Mouse (Mus musculus) B cell, adult 2 months (primary cell): ENCODE measurements at regions not wholly inside any gene's neighbourhood (a gene's known extent, or its start where the extent isn't known, plus 50 kb on each side); places are given as distances from the start of the nearest gene placed in this dataset.

Source experiments
- DNase-seq, 2 experiments: peaks; one replicate each; pipeline ENCODE4 v3.0.0; 2022

DNA sequence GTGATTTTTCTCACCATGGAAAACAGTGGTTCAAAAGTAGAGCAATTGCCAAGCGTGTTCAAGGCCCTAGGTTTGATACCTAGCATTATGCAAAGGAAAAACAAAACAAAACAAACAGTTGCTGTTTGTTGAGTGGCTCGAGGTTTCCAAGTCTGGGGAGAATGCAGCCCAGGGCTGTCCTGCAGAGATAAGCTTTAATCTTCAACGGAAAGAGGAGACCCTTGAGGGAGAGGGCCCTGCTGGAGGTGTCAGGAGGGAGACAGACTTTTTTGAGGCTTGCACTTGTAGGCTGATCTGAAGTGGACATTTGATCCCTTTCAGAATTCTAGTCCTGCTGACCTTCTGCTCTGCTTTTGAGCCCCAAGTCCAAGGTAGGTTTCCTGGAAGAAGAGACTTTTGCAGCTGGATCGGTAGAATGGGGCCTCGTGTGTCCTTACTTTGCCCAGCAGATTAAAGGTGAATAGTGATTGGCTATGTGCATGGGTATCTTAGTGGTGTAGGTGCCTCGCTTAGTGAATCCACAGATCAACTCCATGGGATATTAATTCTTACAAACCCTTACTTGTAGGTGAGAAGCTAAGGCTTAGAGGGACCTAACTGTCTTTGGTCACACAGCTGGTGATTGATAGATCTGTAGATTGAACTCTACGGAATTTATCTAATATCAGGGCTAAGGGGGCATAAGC, 87.2 kb upstream of the Podxl start:
- DNase-seq, result no peak

DNA sequence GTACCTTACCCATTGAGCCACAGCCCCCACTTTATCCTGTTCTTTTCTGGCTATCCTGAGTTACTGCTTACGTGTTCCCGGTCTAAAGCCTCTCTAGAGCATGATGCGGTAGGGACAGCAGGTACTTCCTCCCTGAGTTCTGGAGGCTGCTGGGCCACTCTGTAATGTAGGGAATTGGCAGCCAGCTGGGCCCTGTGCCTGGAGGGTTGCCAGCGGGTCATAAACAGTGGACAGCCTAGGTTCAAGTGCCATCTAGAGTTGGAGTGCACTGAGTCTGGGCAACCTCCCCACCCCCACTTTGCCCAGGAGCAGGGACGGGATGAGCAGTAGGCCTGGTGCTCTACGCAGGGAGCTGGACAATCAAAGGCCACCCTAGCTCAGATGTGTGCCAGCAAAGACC, 81.5 kb upstream of the Podxl start:
- no peak for DNase-seq

DNA sequence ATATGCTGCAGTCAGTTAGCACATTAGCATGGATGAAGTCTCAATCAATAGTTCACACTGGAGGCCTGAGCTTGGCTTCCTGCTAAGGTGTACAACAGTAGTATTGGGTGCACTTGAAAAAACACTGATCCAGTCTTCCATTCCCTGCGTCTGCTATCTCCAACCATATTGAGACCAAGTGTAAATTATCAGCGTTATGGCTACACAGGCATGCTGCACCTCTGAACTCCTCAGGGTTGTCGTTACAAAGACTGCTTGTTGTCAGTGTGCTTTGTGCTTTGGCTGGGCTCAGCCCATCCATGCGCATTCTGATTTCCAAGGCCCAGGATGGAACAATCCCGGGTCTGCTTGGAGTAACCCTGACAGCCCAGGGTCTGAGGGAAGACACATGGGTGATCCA, 80.7 kb upstream of the Podxl start:
- no peak for DNase-seq

DNA sequence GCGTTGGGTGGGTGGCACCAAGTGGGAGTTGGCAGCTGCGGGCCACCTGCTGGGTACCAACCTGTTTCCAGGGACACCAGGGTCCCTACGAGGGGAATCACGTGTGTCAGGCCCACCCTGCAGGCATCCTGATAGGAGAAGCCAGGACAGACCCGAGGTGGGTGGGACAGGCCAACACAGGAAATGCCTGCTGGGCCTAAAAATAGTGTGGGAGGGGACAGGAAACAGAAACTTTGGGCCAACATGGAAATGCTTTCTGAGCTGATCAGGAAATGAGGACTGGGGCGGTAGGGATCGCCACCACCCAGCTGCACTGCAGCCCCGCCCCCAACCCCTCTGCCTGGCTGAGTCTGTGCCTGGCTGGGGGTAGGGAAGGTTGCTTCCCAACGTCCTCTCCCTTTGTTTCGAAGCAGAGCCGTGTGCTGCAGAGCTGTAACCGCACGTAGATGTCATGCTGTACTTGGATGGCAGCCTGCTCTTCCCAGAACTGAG, 78.7 kb upstream of the Podxl start:
- no peak for DNase-seq

DNA sequence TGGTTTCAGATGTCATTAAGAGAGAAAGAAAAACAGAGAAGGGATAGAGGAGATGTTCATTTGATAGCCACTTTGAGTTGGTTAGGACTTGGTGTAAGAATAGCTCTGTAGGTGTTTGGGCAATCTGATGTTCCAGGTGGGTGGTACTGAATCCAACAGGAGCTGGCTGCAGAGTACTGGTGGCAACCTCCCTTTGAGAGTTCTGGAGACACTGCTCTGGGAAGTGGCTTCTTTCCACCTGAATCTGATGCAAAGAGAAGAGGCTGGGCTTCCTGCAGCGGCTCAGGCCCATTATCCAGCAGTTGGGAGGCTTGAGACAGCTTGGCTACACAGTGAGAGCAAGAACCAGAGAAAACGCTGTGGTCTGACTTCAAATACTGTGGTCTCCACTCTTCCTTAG, 77.0 kb upstream of the Podxl start:
- DNase-seq, result no peak

DNA sequence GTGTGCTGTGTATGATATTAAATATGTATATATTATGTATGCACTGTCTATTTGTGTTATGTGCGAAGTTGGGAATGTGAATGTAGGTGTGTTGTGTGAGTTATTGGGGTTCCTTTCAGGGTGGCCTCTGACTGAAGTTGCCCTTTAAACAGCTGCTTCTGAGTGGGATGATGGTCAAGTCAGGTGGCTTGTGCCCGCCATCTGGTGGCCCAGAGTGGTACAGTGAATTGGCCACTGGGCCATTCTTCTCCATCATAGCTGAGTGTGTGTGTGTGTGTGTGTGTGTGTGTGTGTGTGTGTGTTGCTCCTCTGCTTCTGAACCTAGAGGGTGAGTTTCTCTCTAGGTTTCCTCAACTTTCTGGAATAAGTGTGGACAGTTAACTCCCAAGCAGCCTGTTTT, 75.7 kb upstream of the Podxl start:
- peak; percentile 11 for DNase-seq

DNA sequence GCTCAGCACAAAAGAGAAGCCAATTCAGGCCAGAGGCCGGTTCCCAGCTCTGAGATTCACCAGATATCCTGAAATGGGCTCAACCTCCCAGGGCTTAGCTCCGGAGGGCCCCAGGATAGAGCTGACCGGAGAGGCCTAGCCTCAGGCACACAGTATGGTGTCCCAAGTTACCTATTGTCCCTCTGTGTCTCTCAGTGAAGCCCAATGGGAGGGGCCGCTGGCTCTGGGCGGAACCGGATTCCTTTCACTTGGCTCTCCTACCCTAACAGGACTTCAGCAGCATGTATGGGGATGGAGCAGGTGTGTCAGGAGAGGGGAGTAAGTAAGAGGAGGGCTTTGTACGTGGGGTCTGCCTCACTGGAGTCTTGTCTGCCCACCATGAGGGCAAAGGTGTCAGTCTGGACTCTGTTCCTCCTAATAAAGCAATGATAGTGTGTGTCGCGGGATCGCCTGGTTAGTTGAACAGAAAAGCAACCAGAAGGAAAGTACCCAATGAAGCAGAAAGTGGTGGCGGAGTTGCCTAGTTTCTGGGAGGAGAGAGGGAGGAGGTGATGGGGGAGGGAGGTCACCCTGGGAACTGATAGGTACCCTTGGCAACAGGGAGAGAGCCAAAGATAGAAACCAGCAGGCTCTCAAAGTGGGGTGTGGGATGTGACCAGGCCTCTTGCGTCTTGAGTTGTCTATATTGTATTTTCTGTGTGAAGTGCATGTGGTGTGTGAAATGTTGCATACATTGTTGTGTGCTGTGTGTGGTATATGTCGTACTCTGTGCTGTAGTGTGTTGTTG, 74.8 kb upstream of the Podxl start:
- no peak for DNase-seq

DNA sequence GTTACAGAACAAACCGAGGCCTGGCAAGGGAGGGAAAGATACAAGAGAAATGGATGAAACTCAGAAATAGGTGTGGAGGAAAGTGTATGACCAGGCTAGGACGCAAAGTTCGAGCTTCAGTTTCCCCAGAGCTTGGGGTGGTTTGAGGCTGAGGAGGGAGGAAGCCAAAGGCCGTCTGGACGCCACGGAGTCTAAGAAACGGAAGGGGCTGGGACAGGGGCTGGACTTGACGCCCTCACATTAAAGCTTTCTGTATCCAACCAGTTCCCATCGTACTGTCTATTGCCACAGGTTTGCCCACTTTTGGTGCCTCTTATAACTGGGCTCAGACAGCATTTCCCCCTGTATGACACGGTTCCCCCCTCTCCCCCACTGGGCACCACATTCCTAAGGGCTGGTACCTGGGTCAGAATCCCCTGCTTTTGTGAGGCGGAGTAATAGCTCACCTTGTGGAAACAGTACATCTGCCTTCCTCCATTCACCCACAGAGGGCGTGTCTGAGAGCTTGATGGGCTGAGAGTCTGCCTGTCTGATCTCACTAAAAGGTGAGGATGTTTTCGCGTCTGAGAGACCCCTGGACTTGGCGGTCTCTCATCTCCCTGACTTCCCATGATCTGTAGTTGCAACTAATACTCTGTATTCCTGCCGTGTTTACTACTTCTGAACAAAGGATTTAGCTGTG, 73.7 kb upstream of the Podxl start:
- no peak for DNase-seq

DNA sequence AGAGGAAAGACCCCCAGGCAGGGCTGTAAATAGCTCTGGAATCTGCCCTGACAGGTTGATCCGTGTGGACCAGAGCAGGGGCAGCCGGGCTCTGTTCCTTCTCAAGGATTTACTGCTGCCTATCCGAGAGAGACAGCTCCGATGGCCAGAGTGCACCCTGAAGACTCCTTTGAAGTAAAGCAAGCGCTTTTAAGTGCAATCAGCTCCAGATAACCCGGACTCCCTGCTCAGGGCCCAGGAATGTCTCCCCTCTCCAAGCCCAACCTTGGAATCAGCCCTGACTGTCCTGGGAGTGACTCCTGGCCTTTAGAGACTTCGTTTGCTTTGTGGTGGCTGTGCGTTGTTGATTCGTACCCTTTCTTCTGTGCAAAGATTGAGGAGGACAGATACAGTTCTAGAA, 73.2 kb upstream of the Podxl start:
- DNase-seq, result no peak

DNA sequence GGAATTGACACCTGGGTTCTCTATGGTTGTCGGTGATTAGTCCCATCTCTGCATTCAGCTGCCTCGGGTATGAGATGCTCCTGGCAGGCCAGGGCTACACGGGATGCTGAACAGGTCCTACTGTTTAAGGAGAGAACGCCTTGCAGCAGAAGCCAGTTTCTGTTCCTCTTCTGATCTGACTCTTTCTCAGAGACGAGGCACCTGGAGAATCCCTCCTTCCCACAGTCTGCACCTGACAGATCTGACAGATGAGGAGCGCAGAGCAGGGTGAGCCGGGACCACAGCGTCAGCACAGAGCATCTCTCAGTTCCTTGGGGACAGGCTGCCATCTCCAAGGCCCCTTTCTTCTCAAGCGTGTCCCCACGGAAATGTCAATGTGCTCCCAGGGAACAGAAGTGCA, 68.7 kb upstream of the Podxl start:
- DNase-seq, result no peak

DNA sequence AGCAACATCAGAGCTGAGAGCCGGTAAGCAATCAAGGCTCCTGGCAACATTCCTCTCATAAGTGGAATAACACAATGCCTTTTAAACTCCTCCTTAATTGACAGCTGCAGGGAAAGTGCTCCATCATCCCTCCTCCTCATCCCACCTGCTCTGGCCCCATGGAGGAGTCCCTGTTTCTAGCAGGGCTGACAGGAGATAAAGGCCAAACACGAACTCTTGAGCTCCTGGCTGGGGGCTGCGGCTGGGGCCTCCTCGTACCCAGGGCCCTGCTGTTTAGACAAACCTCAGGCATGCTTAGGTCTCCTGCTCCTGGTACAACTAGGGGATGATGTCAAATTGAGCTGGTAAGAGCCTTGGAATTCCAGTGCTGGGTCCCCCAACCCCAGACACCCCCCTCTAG, 66.2 kb upstream of the Podxl start:
- no peak for DNase-seq

DNA sequence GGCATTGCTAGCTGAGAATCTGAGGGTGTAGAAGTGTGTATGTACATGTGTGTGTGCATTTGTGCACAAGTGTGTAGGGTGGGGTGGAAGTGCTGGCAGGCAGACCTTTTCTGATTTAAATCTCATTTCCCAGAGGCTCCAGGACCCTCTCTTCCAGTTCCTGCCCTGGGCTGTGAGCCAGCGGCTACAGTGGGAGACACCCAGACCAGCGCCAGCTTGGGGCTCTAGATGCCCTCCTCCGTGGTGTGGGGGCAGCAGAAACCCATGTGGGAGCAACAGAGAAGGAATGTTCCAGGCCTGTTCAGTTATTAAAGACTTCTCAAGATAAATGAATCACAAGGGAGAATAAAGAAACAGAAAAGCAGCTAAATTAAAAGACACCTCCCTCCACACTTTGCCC, 64.1 kb upstream of the Podxl start:
- DNase-seq, result no peak

DNA sequence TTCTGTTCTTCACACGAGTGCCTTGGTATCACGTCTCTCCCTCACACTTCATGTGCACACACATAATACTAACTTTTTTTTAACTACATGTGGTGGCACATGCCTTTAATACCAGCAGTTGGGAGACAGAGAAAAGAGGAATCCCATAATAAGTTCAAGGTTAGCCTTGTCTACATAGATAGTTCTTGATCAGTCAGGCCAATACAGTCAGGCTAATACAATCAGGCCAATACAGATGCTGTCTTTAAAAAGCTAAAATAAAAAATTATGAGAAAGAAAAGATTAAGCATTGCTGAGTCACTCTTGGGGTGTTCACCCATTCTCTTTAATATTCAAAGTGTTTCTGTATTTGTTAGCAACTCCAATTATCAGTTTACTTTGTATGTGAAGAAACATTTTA, 61.3 kb upstream of the Podxl start:
- no peak for DNase-seq

DNA sequence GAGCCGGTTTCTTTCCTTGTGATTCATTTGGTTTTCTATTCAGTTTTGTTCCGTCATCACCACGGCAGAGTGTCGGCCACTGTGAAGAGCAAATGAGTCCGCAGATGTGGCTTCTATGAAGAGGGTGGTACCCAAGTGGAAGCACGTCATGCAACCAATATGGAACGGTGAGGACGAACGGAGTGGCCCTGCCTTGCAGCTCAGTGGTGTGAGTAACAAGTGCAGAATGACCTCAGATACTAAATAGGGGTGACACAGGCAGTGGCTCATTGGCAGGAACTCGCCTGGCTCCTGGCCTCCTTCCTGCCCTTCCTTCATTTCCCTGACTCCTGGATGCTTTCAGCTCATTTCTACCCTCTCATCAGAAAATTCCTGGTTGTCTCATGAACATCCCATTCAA, 60.6 kb upstream of the Podxl start:
- DNase-seq, result no peak

DNA sequence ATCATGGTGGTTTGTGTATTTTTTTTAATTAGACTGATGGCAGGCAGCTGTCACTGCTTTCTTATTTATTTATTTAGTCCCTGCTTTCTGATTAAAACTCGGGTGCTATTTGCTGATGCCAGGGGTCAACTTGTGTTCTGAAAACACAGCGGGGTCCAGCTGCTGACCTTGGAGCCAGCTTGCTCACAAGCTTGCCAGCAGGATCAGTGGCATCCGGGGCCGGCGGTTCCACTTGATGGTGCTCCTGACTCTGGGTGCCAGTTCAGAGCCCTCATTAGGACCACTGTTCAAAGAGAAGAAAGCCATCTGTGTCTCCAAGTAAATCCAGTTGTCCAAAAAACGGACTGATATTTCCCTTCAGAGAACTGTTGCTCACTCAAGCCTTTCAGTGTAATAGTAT, 57.2 kb upstream of the Podxl start:
- DNase-seq, result no peak

DNA sequence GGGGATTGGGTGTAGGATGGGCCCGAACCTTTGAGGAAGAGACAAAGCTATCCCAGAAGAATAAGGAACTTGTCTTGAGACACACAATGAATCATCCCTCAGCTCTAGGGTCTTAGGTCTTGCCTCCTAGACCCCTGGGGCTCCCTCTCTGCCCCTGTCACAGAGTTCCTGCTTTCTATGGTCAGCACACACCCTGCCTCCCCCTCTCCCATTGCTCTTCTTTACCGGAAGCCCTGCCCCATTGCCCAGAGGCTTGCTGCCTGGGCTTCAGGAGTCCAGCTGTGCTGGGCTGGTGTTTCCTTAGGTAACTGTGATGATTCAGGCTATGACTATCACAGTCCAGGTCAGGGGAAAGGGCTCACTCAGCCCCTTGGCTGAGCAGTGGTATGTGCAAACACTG, 55.1 kb upstream of the Podxl start:
- no peak for DNase-seq

DNA sequence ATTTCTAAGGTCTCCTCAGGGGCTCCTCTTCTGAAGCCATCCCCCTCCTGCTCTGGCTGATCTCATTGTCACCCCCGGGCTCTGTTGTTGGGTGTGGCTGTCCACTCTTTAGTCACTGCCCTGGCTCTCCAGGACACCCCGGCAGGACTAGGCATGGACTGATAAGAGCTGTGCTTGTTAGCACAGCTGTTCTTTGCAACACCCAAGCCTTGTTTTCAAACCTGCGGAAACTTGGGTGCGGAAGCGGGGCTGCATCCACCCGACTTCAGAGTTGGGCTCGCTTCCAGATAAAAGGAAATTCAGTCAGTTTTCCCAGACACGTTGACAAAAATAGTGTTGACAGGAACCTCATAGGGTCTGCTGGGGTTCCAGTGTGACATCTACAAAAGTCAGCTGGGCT, 53.6 kb upstream of the Podxl start:
- DNase-seq, result no peak

DNA sequence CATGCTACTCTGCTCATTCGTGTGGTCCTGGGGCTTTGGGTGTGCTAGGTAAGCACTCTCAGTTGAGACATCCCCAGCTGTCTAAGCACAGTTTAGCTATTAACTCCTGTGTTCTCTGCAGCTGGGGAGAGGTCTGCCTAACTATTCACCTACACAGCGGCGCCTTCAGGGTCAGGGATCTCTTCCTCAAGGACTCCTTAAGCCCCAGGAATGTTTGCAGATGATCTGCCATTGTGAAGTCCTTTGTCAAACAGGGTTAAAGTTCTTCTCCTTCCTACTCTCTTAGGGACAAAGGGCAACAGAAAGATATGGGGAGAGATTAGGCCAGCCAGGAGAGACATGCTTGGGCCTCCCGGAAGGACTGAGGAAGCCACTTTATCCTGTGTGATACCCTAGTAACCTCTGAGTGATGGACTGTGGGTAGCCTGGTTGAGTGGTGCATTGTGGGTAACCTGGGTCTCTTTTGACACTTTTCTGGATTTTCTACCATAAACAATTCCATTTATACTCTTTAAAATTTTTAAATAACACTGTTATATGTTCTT, 51.7 kb upstream of the Podxl start:
- DNase-seq, result no peak

DNA sequence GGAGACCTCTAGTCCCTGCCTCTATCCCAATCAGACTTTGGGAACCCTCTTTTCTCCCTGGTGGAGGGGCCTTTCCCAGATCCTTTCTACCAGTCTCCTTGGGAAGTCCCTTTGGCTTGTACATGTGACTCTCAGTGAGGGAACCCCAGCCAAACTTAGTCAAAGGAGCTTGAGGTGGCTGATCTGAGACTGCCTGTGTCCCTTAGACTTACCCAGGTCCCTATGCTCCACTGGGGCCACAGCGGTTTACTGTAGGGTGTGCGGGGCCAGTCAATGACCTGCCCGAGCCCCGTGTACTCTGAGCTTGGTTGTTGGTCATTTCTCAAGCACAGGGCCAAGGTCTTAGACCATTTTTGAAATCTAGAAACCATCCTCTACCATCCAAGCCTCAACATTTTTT, 50.8 kb upstream of the Podxl start:
- no peak for DNase-seq

DNA sequence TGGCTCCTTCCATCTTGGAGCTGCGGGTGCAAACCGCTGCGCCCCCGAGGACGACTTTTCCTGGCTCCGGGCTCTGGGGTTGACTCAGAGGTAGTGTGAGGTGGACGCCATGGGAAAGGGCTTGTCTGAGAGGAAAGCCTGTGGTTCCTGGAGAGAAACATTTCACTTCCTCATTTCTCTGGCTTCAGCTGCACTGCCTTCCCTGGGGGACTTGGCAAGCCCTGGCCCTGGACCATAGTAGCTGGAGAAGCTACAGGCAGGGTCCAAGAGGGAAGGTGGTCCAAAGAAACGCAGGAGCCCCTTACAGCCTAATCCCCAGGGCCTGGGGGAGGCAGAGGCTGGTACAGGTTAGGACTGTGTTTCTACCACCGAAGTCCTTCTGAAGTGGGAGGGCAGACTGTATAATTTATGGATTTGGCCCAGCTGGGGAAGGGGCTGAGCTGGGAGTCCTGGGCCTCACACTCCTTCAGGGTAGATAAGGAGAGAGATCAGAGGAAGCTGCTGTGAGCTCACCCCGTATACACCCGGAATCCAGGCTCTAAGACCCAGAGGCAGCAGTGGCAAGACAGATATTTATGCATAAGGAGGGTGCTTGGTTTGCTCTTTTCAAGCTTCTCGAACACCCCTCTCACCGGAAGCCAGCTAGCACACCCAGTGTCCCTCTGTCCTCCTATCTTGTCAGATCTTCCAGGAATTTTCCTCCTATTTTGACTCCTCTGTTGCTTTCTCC, 50.0 kb upstream of the Podxl start:
- peak in 1 of 2 experiments; percentile 1 for DNase-seq
